Mouse (Mus musculus): ENCODE measurements around the gene Prrx2.

Prrx2 gene

GRCm38 (mm10) chr2:30870863-30871262 is 36.1 kb downstream of the Prrx2 start:
- DNase-seq (ENCODE audit: low read depth, low spot score): no peak

GRCm38 (mm10) chr2:30872669-30873068 is 37.9 kb downstream of the Prrx2 start:
- DNase-seq (ENCODE audit: low read depth, low spot score): no peak

GRCm38 (mm10) chr2:30874445-30874844 is 39.7 kb downstream of the Prrx2 start:
- no peak for DNase-seq (ENCODE audit: low read depth, low spot score)

- DNase-seq (ENCODE audit: low read depth, low spot score): no peak
Observed at GRCm38 (mm10) chr2:30875096-30875495, 40.3 kb downstream of the Prrx2 start.

DNA sequence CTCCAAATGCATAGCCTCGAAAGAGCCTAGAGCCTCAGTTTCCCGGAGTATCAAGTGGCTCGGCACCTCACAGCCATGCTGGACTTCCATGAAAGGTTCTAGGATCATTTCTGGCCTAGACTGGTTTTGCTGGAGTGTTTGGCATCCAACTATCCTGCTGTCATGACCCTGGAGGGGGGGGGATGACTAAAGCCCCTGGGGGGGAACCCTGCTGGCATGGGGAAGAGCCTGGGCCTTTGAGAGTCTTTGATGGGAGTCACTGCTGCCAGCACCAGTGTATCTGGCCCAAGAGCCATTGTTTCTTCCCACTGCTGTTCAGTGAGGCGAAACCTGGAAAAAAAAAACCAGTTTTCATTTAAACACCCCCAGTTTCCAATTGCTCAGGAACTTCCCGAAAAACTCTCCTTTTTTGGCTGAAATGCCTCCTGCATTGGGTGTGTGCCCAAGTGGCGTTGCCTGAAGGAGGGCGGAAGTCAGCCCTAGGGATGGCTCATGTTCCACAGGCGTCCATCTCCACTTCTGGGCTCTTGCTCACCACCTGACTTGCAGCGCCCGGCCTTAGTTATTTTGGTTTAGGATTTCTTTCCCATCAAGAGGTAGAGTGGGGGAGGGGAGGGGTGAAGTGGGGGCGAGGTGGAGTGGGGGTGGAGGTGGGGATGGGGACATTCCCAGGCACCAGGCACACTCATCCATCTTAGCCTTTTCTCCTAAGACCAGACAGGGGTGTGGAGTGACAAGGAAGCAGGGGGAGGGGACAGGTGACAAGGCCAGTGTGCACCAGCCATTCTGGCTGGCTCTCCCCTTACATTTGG is 41.1 kb downstream of the Prrx2 start:
- DNase-seq (ENCODE audit: low read depth, low spot score): no peak

GRCm38 (mm10) chr2:30879481-30879880 is 44.7 kb downstream of the Prrx2 start:
- no peak for DNase-seq (ENCODE audit: low read depth, low spot score)

- DNase-seq (ENCODE audit: low read depth, low spot score): no peak
Observed at GRCm38 (mm10) chr2:30881215-30881614, 46.4 kb downstream of the Prrx2 start.

GRCm38 (mm10) chr2:30884852-30885373 is 50.1 kb downstream of the Prrx2 start:
- no peak for DNase-seq (ENCODE audit: low read depth, low spot score)

DNA sequence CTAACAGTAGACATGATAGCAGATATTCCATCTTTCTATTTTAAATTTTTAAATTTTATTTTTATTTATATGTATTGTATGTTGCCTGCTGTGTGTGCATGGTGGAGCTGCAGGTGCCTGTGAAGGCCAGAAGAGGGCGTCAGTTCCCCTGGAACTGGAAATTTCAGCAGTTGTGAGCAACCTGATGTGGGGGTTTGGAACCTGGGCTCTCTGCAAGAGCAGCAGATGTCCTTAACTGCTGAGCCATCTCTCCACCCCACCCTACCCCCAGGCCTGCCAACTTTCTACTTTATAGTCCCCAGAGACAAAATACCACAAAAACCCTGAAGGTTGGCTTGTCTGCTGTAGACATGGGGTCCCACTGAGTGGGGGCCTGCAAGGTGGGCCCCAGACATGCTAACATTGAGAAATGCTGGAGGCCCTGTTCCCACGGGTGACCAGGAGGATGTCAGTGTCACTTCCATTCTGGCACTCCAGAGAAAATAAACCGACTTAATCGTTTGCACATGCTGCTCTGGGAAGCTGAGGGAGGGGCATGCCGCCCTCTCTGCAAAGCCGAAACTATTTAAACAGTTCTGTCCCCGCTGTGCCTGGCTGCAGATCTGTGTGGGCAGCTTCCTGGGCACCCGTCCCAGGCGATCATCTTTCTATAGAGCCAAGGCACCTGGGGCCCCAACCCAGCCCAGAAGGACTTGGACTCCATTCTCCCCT is 50.8 kb downstream of the Prrx2 start:
- DNase-seq (ENCODE audit: low read depth, low spot score): no peak

DNA sequence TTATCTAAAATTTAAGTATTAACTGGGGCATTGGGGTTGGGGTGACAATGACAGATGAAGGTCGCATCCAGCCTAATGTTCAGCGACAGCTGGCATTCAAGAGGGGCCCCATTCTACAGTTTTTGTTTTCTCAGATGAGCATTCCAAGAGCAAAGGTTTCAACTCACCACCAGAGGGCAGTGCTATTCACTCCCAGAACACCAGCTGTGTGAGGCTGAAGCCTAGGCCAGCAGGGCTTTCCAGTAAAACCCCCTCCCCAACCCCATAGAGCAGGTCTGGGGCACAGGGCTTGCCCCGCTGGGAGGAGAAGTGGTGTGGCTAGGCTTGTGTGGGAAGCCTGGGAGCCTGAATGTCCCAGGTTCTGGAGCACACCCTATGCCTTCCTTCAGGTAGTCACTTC is 56.2 kb downstream of the Prrx2 start:
- DNase-seq (ENCODE audit: low read depth, low spot score): no peak

DNA sequence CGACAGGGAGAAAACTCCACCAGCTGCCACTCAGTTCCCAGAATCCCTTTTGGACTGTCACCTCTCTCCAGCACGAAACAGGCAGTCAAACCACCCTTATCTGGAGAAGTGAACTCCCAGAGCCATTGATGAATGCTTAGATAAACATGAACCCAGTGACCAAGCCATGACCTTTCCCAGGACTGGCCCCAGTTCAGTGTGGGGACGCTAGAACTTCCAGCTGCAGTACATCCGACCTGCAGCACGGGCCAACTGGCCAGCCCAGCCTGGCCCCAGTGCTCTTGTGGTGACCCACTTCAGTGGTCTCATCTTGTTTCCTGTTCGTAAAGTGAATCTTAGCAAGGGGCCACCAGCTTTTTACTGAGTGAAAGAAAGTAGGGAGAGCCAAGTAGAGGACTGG is 58.6 kb downstream of the Prrx2 start:
- no peak for DNase-seq (ENCODE audit: low read depth, low spot score)

DNA sequence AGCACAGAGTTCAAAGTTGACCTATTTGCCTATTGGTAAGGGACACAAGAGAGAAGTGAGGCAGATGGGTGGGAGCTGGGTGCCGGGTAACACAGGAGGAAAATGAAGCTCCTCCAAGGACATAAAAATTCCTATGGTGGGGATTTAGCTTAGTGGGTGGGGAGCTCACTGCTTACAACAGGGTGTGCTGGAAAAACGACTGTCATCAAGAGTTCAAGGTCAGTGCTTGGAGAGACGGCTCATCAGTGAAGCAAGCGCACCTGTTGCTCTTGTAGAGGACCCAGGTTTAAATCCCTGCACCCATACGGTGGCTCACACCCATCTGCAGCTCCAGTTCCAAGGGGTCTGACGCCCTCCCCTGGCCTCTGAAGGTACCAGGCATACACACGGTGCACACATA is 59.2 kb downstream of the Prrx2 start:
- DNase-seq (ENCODE audit: low read depth, low spot score): no peak

DNA sequence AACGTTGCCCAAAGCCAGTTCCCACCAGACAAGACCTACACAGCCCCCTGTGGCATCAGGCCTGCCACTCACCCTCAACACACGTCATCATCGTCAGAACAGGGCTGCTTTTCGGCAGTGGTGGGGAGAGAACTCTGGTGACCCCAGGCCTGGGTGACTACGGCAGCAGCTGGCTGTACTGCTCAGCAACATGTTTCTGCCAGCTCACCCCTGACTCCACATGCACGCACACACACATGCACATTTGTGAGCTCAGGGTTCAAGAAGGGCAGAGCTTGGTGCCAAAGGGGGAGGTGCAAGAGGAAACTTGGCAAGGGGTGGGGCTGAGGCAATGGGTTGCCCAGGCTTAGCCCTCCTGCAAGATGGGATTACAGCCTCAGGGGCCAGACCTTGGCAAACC is 62.5 kb downstream of the Prrx2 start:
- no peak for DNase-seq (ENCODE audit: low read depth, low spot score)

GRCm38 (mm10) chr2:30899397-30900069 is 64.8 kb downstream of the Prrx2 start:
- no peak for DNase-seq (ENCODE audit: low read depth, low spot score)

DNA sequence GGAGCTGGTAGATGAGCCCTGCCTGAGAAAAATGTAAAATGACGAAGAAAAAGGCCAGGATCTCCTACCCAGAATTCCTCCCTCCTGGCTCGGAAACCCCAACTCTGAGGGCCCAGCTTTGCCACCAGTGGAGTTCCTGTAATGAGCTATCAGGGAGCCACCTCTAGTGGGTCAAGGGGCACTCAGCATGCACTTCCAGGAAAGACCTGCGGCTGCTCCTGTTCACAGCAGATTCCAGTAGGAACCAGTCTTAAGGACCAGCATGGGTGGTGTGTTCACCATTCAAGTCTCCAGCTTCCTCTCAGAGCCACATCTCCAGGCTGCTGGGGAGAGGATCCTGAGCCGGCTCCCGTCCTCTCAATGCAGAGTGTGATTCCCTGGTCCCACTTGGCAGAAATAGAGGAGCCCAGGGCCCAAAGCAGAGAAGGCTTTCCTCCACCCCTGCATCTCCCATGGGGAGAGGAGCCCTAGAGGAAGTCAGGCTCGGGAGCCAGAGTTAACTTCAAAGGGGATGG is 66.9 kb downstream of the Prrx2 start:
- DNase-seq (ENCODE audit: low read depth, low spot score): no peak

- DNase-seq (ENCODE audit: low read depth, low spot score): no peak
Observed at GRCm38 (mm10) chr2:30902256-30902655, 67.5 kb downstream of the Prrx2 start.

GRCm38 (mm10) chr2:30902726-30903722 is 68.3 kb downstream of the Prrx2 start:
- no peak for DNase-seq (ENCODE audit: low read depth, low spot score)

DNA sequence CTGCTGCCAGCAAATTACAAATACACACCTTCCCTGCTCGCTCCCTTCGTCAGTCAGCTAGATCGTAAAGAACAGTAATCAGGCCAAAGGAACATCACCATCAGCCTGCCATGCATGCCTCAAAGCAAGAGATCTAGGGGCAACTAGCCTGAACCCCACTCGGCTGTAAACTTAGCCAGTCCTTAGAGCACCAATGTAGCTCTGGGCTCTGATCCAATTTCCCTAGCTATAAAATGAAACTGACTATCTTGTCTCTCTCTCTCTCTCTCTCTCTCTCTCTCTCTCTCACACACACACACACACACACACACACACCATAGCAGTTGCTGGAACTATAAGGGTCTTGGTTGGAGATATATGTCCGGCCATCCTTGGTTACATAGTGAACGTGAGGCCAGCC is 69.5 kb downstream of the Prrx2 start:
- no peak for DNase-seq (ENCODE audit: low read depth, low spot score)

DNA sequence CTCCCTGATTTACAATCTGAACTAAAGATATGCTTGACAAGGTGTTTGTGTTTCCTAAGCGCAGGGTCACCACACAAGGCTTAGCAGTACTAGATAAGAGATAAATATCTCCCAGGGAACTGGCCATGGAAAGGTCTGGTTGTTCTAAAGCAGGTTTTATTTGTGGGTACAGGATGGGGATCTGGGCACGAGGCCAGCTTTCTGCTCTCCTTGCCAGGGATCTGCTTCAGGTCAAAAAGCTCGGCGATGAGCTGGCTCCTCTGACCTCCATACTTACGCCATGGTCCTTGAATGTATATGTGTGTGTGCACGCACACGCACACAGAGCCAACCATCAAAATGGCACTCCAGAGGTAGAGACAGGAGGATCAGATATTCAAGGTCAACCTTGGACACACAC is 70.2 kb downstream of the Prrx2 start:
- no peak for DNase-seq (ENCODE audit: low read depth, low spot score)

- no peak for DNase-seq (ENCODE audit: low read depth, low spot score)
Observed at GRCm38 (mm10) chr2:30905906-30906305, 71.1 kb downstream of the Prrx2 start.

DNA sequence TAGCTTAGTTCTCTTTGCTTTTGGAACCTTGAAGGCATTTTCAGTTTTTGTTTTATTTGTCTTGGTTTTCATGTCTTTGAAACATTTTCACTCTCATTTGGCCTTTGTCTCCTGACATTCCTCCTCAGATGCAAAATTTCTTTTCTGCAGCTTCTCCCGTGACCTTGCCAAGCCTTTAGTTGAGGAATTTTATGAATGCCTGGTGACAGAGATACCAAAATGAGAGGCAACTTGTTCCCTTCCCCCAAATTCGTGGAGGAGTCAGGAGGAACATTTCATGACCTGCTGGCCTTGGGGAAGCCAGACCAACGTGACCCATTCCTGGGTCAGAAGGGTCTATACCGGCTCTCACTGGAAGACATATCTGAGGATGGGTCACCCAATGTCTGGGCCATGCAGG is 71.9 kb downstream of the Prrx2 start:
- no peak for DNase-seq (ENCODE audit: low read depth, low spot score)
